Mouse (Mus musculus) kidney, adult 2 months (tissue): ENCODE data around the gene Sfi1.
"Not testable (repeated sequence)": the region's sequence is repeated elsewhere in the genome, so short reads cannot be mapped to it uniquely, and the experiment has no call there.

Source experiments
- CTCF ChIP-seq: fragments of 200-500 bp; conservative IDR thresholded peaks from 2 replicates; pipeline ENCODE4 v1.5.1; 2011; ENCODE audit warnings: low read depth, mild to moderate bottlenecking, control low read depth, low read length, moderate library complexity, mixed read lengths; ENCODE audit not compliant: insufficient read depth, insufficient read length
- POLR2A ChIP-seq: fragments of 200-500 bp; IDR thresholded peaks from one replicate; pipeline ENCODE4 v1.6.1; 2011; ENCODE audit warnings: low read depth, low read length, control low read depth

GRCm38 (mm10) chr11:3145359-3146165 lies 47.7 kb downstream of the Sfi1 start:
- TF ChIP-seq POLR2A, CTCF: not testable (repeated sequence)
